Comparison of ENCODE assay signal across 8 mouse cellular contexts in the genomic region with DNA sequence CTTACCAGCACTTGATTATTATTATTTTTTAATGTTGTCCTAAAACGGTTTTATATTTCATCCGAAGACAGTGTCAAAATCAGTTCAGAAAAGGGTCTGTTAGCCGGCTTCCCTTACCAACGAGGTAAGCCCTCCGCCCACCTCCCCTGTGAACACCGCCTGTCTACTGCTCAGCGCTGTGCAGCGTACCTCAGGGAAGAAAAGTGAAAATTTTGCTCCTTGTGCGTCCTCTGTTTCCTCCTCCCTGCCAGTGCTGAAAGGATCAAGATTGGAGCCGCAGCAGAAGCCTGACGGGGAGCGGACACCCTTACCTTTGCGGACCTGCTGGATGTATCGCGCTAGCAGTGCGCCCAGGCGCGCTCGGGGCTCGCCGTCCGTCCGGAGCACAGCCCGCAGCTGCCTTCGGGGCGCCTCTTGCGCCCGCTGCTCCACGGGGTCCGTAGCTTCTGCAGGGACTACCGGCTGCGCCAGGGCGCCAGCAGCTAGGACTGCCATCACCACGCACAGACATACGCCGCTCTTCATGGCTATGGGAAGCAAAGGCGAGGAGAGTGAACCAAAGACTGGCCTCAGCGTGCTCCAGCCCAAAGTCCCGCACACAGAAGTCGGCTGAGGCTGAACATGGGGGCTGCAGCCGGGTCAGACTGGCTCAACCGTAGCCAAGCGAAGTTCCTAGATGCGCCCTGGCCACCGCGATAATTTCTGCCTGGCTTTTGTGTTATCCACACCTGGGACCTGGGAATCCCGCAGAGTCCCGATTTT. TPM values are rescaled to one million over a fixed set of nuclear protein-coding genes. Genes with fewer than 3 reads are reported as not detected.
A peak's percentile ranks its signal among the peaks of the same experiment; 100 is the strongest.
DNase-seq lines count a peak whose midpoint lies in the region; ATAC-seq and TF ChIP-seq lines count a peak whose summit lies in the region.
"Had no signal": no experiment of that assay in that cellular context is flagged by ENCODE, and none has a peak within 500 bp of the region (broad histone marks: within the 10 kb centered on the region; RNA-seq: fewer than 3 reads in every experiment).

No protein-coding gene starts in this region.

- no peaks in the 10 kb centered on the region for H3K36me3 ChIP-seq in lung, embryonic 16.5 days (ENCODE audit: control insufficient read depth, insufficient read depth, low read length)
- H3K36me3 ChIP-seq in forebrain, embryonic 11.5 days (ENCODE audit: control insufficient read depth, insufficient read depth, low read length), result no peaks in the 10 kb centered on the region
- H3K36me3 ChIP-seq in limb, embryonic 13.5 days, result no peaks in the 10 kb centered on the region
- H3K36me3 ChIP-seq in stomach, postnatal 0 days (ENCODE audit: control insufficient read depth, insufficient read depth, low read length), result no peaks in the 10 kb centered on the region

- H3K4me2 ChIP-seq in lung, embryonic 16.5 days (ENCODE audit: low read depth, low read length), result peak overlapping the region; percentile 38
- peak overlapping the region; percentile 45 for H3K4me2 ChIP-seq in forebrain, embryonic 11.5 days (ENCODE audit: low read depth, low read length, severe bottlenecking)
- peak overlapping the region; percentile 56 for H3K4me2 ChIP-seq in limb, embryonic 13.5 days (replicated peaks)
- H3K4me2 ChIP-seq in stomach, postnatal 0 days (replicated peaks; ENCODE audit: low read depth), result peak overlapping the region; percentile 25

- 2% methylated on average over 48 of the region's 48 CpGs for WGBS in lung, embryonic 16.5 days
- WGBS in forebrain, embryonic 11.5 days, result 1% methylated on average over 48 of the region's 48 CpGs
- 2% methylated on average over 48 of the region's 48 CpGs for WGBS in limb, embryonic 13.5 days
- 3% methylated on average over 48 of the region's 48 CpGs for WGBS in stomach, postnatal 0 days

- no peak overlapping the region for H3K27ac ChIP-seq in lung, embryonic 16.5 days (ENCODE audit: low read length)
- no peak overlapping the region for H3K27ac ChIP-seq in forebrain, embryonic 11.5 days (ENCODE audit: low read depth, low read length)
- no peak overlapping the region for H3K27ac ChIP-seq in limb, embryonic 13.5 days
- no peak overlapping the region for H3K27ac ChIP-seq in stomach, postnatal 0 days (replicated peaks)

- H3K4me1 ChIP-seq in lung, embryonic 16.5 days (replicated peaks; ENCODE audit: control insufficient read depth, insufficient read depth, low read length), result peaks cover 7% of the 10 kb centered on the region
- H3K4me1 ChIP-seq in forebrain, embryonic 11.5 days (replicated peaks; ENCODE audit: control insufficient read depth, insufficient read depth, low read length), result no peaks in the 10 kb centered on the region; the same call in 1 of the 2 replicates
- peaks cover 21% of the 10 kb centered on the region for H3K4me1 ChIP-seq in limb, embryonic 13.5 days
- H3K4me1 ChIP-seq in stomach, postnatal 0 days (replicated peaks; ENCODE audit: control insufficient read depth, insufficient read depth), result no peaks in the 10 kb centered on the region

- no peaks in the 10 kb centered on the region for H3K9me3 ChIP-seq in lung, embryonic 16.5 days (ENCODE audit: control insufficient read depth, low read length)
- no peaks in the 10 kb centered on the region for H3K9me3 ChIP-seq in forebrain, embryonic 11.5 days (ENCODE audit: control insufficient read depth, low read length)
- no peaks in the 10 kb centered on the region for H3K9me3 ChIP-seq in limb, embryonic 13.5 days
- H3K9me3 ChIP-seq in stomach, postnatal 0 days (ENCODE audit: control insufficient read depth, low read length), result no peaks in the 10 kb centered on the region

- peak overlapping the region; percentile 23 for H3K4me3 ChIP-seq in lung, embryonic 16.5 days (ENCODE audit: low read length)
- peak overlapping the region; percentile 14; the same call in 1 of the 2 replicates for H3K4me3 ChIP-seq in forebrain, embryonic 11.5 days (ENCODE audit: low read depth, low read length)
- H3K4me3 ChIP-seq in limb, embryonic 13.5 days, result peak overlapping the region; percentile 34
- peak overlapping the region; percentile 15; the same call in 1 of the 2 replicates for H3K4me3 ChIP-seq in stomach, postnatal 0 days (ENCODE audit: low read depth, low read length)

- TF ChIP-seq CTCF in stomach, postnatal 0 days (IDR thresholded peaks at IDR 0.05; ENCODE audit: low read depth), result no peak

- TF ChIP-seq EP300 in stomach, postnatal 0 days (optimal IDR thresholded peaks at IDR 0.05), result no peak

- no peak overlapping the region for H3K9ac ChIP-seq in lung, embryonic 16.5 days (ENCODE audit: low read length)
- H3K9ac ChIP-seq in forebrain, embryonic 11.5 days (ENCODE audit: low read length), result no peak overlapping the region
- peak overlapping the region; percentile 2; the same call in 1 of the 2 replicates for H3K9ac ChIP-seq in limb, embryonic 13.5 days
- no peak overlapping the region for H3K9ac ChIP-seq in stomach, postnatal 0 days (ENCODE audit: low read length)

- no peak for DNase-seq in lung, postnatal 36 days
- peak; percentile 66 for DNase-seq in forebrain, embryonic 11.5 days (ENCODE audit: low spot score)
- DNase-seq in stomach, postnatal 0 days (ENCODE audit: low spot score), result no peak
- DNase-seq in adrenal gland, postnatal 14 days, result no peak
- DNase-seq: right cerebral cortex, postnatal 14 days had no signal

- no peak for ATAC-seq in lung, embryonic 16.5 days (ENCODE audit: low read depth)
- ATAC-seq in forebrain, embryonic 11.5 days (replicated peaks; ENCODE audit: low FRiP score), result no peak
- ATAC-seq in limb, embryonic 13.5 days (ENCODE audit: low FRiP score, low read depth), result no peak
- ATAC-seq in stomach, postnatal 0 days (ENCODE audit: low FRiP score, low TSS enrichment), result no peak
- ATAC-seq in inflammation-experienced regulatory T-cells, adult 6 months, result no peak

- H3K27me3 ChIP-seq in lung, embryonic 16.5 days (ENCODE audit: control insufficient read depth, insufficient read depth, low read depth, low read length), result peaks cover 45% of the 10 kb centered on the region
- peaks cover 44% of the 10 kb centered on the region for H3K27me3 ChIP-seq in forebrain, embryonic 11.5 days (ENCODE audit: control insufficient read depth, insufficient read depth, low read length)
- peaks cover 68% of the 10 kb centered on the region for H3K27me3 ChIP-seq in limb, embryonic 13.5 days
- peaks cover 5% of the 10 kb centered on the region; the same call in 1 of the 2 replicates for H3K27me3 ChIP-seq in stomach, postnatal 0 days (ENCODE audit: control insufficient read depth, insufficient read depth, low read length)

RNA-seq across cellular contexts. Expression of gene Cck, which starts 1.3 kb away (rescaled TPM):
- 0.38 and 0.52 TPM in 2 replicates for polyA plus RNA-seq in lung, embryonic 16.5 days (2015; fragmentation: Nextera tagmentation; extraction: Ambion mirVana)
- polyA plus RNA-seq in forebrain, embryonic 11.5 days (2014; fragmentation: Nextera tagmentation; extraction: Ambion mirVana), result 2.5 and 4.4 TPM in 2 replicates
- polyA plus RNA-seq in limb, embryonic 13.5 days (2015; fragmentation: Nextera tagmentation; extraction: Ambion mirVana), result 2.2 and 2.3 TPM in 2 replicates
- polyA plus RNA-seq in stomach, postnatal 0 days (2015; fragmentation: Nextera tagmentation; extraction: Ambion mirVana), result 2.4 and 2.5 TPM in 2 replicates
- not detected for polyA plus RNA-seq in inflammation-experienced regulatory T-cells, adult 6 months (2017; shearing (Covaris generic))
- 1.0 TPM in 1 of 2 replicates, not detected in the other for total RNA-seq in adrenal gland, postnatal 14 days (2021)
